Mouse (Mus musculus): ENCODE measurements around the gene Zscan4-ps2.
"Not testable (repeated sequence)": the region's sequence is repeated elsewhere in the genome, so short reads cannot be mapped to it uniquely, and the experiment has no call there.

Gene Zscan4-ps2

DNA sequence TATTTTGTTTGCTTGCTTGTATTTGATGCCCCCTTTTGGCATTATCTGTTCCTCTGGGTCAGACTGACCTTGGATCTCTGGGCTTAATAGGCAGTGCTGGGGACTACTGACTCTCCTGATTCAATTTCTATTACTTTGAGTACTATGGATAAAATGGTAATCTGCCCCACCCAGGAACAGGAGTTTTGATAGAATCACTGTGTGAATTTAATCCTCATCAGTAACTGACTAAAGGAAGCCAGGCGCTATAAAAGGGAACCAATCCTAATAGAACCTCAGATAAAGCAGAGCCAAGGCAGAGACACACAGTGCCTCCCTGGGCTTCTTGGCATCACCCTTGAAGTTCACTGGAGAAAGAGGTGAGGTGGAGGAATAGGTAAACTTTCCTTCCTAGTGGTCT, at the start of gene Zscan4-ps2:
TSS of gene Zscan4-ps2 (plus strand) at position 301 of the 400 bp plus-strand sequence.
- DNase-seq: not testable (repeated sequence)
